Mouse (Mus musculus): Measurements from ENCODE around the gene Prkd3.

The Prkd3 gene

DNA sequence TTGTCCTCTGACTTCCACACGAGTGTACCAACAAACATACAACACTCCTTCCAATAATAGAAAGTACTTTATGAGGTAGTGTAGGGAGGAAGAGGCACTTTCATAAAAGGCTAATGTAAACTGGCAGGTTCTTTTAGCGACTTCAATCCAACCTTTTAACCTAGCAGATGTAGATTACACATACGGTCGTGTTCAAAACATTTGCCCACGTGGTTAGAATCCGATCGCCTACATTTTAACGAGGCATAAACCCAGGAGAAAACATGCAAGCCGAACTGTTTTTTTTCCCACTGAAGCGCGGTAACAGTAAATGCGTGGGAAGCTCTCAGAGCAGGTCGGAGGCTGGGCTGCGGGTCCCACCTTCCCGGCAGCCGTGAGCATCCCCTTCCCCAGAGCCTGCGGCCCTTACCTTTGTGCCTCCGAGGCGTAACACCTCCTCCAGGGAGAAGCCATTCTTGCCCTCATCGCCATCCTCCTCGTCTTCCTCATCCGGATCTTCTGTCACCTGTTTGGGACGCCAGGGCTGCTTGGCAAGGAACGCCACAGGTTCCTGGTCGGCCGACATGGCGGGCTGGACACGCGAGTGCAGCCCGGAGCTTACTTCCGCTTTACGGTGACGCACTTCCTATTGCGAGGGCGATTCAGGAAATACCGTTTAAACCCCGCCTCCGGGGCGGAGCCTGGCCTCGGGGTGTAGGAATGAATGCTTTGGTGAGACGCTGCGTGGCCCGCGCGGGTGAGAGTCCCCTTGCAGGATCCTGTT, 84.0 kb downstream of the Prkd3 start, which contains the start of the genes Cebpz and Ndufaf7:
Cebpz (minus strand) TSS at position 601 of the 763 bp plus-strand sequence.
Ndufaf7 (plus strand) TSS at position 671 of the 763 bp plus-strand sequence.
- peak; percentile 92 to 93 for DNase-seq (ENCODE audit: low spot score in 2 of 2)

DNA sequence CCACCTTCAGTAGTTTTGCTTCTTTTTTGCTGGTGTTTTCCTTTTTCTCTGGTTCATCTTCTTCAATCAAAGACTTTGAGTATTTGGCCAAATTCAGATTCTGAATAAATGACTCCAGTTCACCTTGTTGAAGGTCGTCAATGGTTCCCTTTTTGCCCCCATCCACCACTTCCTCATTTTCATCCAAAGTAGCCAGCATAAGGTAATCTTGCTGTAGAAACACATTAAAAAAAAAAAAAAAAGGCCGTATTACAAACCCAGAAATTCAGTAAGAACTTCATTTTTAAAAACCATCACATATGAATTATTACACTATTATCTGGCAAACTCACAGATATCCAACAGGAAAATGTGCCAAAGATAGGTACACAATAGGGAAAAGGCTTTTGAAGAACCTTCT, 84.8 kb downstream of the Prkd3 start:
- no peak for DNase-seq (ENCODE audit: low spot score in 2 of 2)

DNA sequence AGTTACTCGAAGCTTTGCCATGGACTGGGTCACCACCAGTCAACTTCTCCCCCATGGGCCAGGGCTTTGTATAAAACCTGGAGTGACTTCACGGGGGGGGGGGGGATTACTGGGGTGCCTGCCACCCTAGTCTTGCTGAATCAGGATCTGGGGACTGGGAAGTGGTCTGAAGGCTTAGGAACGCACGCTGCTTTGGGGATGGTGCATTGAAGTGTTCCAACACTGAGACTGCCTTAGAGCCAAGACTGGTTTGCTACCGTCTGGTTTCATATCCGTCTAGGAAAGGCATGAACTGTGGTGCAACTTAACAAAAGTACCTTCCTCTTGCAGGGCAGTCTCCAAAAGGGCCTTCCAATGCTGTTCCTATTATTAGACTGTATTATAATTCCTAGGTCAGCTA, 102.9 kb downstream of the Prkd3 start:
- DNase-seq (ENCODE audit: low spot score in 2 of 2): no peak

DNA sequence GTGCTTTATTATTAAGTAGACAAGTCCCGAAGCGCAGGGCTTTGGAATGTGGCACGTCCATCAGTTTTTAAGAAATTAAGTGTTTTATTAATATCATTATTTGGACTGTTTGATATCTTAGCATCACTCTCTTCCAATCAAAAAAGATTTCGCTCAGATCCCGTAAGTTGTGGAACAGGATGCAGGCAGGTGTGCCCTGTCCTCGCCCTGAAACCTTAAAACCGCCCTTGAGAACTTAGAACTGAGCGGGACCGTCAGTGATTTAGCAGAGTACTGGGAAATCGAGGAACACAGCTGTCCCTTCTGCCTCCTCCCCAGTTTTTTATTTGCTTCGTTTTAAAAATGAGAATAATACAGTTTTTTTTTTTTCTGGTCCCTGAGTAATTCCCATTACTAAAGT, 103.7 kb downstream of the Prkd3 start:
- no peak for DNase-seq (ENCODE audit: low spot score in 2 of 2)

DNA sequence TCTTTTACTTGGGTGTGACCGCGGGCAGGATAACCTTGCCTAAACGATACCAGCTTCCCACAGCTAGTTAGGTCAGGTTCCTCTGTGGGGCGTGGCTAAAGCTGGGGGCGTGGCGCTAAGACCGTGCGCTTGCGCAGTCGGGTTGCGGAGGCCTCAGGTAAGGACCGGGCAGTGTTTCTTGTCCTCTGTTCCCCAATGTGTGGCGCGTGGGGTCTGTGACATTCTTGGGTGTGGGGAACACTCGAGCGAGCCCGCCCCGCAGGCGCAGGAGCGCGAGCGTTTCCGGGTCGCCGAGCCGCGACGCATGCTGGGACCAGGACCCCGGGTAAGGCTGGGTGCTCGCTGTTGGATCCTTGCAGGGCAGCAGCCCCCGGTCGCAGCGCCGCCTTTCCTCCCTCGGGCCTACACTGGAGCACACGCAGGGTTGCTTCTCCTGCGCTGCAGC, 104.2 kb downstream of the Prkd3 start, which contains the start of gene Cebpzos:
Cebpzos (plus strand) TSS at position 132 of the 445 bp plus-strand sequence.
- DNase-seq (ENCODE audit: low spot score in 2 of 2): peak; percentile 87 to 89

DNA sequence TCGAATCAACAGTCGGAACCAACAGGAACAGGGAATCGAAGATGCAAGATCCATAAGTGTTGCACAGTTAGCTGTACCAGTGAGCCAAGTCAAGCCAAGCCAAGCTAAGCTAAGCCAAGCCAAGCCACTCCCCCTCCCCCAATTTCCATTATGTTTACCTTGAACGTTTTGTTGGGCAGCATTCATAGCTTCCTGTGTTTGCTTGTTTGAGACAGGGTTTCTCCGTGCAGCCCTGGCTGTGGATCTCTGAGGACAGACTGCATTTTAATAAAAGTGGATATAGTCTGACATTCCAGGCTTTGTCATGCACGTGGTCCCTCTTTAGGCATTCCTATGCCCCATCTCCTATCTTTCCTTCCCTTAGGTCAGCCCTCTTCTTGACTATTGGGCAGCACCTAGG, 104.8 kb downstream of the Prkd3 start:
- no peak for DNase-seq (ENCODE audit: low spot score in 2 of 2)

DNA sequence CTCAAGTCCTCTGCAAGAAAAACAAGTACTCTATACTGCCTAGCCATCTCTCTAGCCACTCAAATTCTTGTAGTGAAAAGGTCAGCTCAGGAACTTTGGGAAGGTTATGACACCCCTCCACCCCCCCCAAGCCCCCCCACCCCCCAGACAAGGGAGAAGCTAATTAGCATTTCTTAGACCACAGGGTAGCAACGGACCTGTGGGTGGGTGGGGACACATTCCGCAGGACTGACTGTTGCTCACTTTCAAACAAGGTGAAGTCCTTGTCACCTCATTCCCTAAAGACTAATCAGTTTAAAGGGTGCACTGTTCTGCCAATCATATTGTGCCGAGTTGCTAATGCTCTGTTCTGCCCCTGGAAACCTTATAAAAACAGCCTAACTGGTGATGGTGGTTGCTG, 106.7 kb downstream of the Prkd3 start:
- no peak for DNase-seq (ENCODE audit: low spot score in 2 of 2)

DNA sequence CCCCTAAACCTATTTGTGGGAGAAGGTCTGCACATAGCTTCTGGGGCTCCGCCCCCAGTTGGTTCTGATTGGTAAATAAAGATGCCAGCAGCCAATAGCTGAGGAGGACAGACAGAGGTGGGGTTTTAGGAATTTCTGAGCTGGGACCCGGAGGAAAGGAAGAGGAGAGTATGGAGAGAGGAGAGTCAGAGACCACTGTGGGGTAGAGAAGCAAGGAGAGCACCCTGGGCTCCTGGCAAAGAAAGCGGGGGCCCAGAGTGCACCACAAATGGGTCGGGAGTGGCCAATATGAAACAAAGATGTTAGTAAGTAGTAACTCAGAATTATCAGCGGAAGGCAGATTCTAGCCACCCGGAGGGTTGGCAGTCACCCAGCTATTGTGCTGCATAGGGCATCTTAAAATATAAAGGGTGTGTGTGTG, 107.7 kb downstream of the Prkd3 start:
- DNase-seq (ENCODE audit: low spot score in 2 of 2): no peak

DNA sequence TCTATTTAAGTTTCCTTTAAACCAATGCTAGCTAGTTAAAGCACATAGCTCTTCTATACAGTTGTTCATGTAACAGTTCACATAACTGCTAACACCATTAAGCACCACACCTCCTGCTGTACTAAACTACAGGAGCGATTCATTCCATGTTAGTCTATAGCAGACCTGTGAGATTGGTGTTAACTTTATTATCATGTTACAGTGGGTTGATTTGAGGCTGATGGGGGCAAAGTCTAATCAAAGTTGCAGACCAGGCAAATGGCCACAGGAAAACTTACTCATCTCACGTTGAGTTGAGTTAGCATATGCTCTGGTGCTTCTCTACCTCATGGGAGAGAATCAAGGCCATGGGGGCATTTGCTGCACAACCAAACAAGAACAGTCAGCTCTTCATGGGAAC, 111.2 kb downstream of the Prkd3 start:
- no peak for DNase-seq (ENCODE audit: low spot score in 2 of 2)

DNA sequence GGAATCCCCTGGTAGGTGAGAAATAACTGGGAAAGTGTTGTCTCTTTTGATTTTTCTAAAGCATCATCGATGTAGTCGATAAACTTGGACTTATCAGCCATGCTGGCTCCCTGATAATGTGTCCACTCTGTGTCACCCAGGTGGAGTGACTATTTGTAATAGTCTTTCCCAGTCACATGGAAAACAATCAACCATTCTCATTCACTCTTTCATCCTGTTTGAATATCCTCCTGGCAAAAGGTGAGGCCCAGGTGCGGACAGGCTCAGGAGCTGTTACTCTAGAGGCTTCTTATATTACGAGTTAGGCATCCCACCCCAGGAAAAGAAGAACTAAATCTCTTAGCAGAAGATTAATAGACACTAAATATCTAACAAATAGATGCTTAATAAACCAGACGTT, 113.7 kb downstream of the Prkd3 start, which contains the start of gene Sult6b1:
Sult6b1 (minus strand) TSS at position 101 of the 400 bp plus-strand sequence.
- DNase-seq (ENCODE audit: low spot score in 2 of 2): no peak

DNA sequence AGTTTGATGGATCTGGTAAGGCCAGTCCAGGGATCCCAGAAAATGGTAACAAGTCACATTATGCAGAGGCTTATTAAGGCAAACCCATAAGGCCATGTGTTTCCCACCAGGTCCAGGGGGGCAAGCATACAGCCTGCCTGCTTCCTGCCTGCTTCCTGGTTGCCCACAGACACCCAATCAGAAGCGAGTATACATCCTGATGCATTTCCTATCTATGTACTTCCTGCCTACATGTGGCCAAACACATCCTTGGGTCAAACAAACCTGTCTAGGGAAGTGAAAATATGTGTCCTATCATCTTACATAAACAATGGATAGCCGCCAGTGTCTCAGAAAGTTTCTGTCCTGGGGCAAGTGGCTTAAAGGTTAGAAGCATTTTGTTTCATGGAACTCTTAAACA, 117.5 kb downstream of the Prkd3 start:
- no peak for DNase-seq (ENCODE audit: low spot score in 2 of 2)

Data from thymus, postnatal 10 days (tissue).